Comparison of ENCODE assay signal across 10 mouse cellular contexts in the genomic region with DNA sequence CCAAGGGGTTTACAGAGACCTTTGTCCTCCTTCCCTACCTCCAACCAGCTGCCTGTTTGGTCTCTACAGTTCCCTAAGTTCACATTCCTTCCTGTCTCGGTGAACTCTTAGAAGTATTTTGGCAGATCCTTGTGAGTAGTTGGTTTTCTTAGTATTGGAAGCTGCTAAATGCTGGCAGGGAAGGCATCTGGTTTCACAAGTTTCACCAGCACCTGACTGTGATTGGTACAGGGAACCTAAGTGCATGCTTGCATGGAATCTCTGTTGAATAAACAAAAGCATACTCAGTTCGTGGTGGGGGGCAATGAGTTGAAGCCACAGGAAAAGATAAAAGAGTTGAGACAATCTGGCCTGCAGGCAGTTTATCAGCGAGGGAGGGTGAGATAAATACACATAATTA. TPM values are rescaled to one million over a fixed set of nuclear protein-coding genes. Genes with fewer than 3 reads are reported as not detected.
DNase-seq lines count a peak whose midpoint lies in the region; ATAC-seq and TF ChIP-seq lines count a peak whose summit lies in the region.
"Had no signal": no experiment of that assay in that cellular context is flagged by ENCODE, and none has a peak within 500 bp of the region (broad histone marks: within the 10 kb centered on the region; RNA-seq: fewer than 3 reads in every experiment).

No protein-coding gene starts in this region.

- no peak for TF ChIP-seq POLR2A in brain, embryonic 14.5 days (IDR thresholded peaks at IDR 0.05; ENCODE audit: borderline replicate concordance, extremely low read depth, insufficient read depth, insufficient read length, poor library complexity, severe bottlenecking)

- H3K4me1 ChIP-seq in lung, embryonic 14.5 days (ENCODE audit: insufficient read depth), result 0 out of 2 replicates have a peak, but pooled peaks cover 5% of the 10 kb centered on the region
- H3K4me1 ChIP-seq in stomach, embryonic 14.5 days (ENCODE audit: control insufficient read depth, insufficient read depth, low read length), result peaks cover 5% of the 10 kb centered on the region; the same call in 1 of the 2 replicates
- H3K4me1 ChIP-seq in liver, embryonic 11.5 days (replicated peaks; ENCODE audit: control insufficient read depth, insufficient read depth, low read length), result no peaks in the 10 kb centered on the region; the same call in 1 of the 2 replicates

- peak; percentile 50 for DNase-seq in lung, embryonic 14.5 days
- no peak for DNase-seq in lung, postnatal 10 days
- DNase-seq in brain, embryonic 14.5 days (ENCODE audit: low read depth), result peak; percentile 23
- peak; percentile 73 for DNase-seq in fibroblast of lung, adult 2 months (ENCODE audit: low read depth)
- DNase-seq in liver, embryonic 11.5 days (ENCODE audit: low spot score), result no peak
- no peak for DNase-seq in spleen, postnatal 14 days (ENCODE audit: low spot score in 2 of 2)

- TF ChIP-seq CTCF in lung, embryonic 14.5 days (IDR thresholded peaks at IDR 0.05; ENCODE audit: low read depth), result no peak
- TF ChIP-seq CTCF in brain, embryonic 14.5 days (IDR thresholded peaks at IDR 0.05; ENCODE audit: borderline replicate concordance, extremely low read depth, insufficient read depth, insufficient read length), result no peak

- no peaks in the 10 kb centered on the region for H3K27me3 ChIP-seq in lung, embryonic 14.5 days (ENCODE audit: insufficient read depth, low read length)
- no peaks in the 10 kb centered on the region for H3K27me3 ChIP-seq in stomach, embryonic 14.5 days (ENCODE audit: control insufficient read depth, insufficient read depth, low read length)
- no peaks in the 10 kb centered on the region for H3K27me3 ChIP-seq in liver, embryonic 11.5 days (replicated peaks; ENCODE audit: control insufficient read depth, insufficient read depth, low read length)

- H3K4me2 ChIP-seq in lung, embryonic 14.5 days, result peak overlapping the region; percentile 8; the same call in 1 of the 2 replicates
- no peak overlapping the region for H3K4me2 ChIP-seq in stomach, embryonic 14.5 days (replicated peaks; ENCODE audit: low read depth, low read length)
- no peak overlapping the region for H3K4me2 ChIP-seq in liver, embryonic 11.5 days

- ATAC-seq in lung, embryonic 14.5 days (ENCODE audit: insufficient read depth), result peak; percentile 25; the same call in 1 of the 2 replicates
- ATAC-seq in stomach, embryonic 14.5 days (ENCODE audit: insufficient number of reproducible peaks, insufficient read depth, low FRiP score, low read depth), result no peak
- ATAC-seq in liver, embryonic 11.5 days (replicated peaks; ENCODE audit: low FRiP score), result no peak
- ATAC-seq: activated CD4-positive, CD25-positive, alpha-beta regulatory T cell, adult 4 months; intestine, postnatal 0 days had no signal

- no peak overlapping the region for H3K4me3 ChIP-seq in lung, embryonic 14.5 days (ENCODE audit: low read depth, low read length)
- H3K4me3 ChIP-seq in stomach, embryonic 14.5 days (ENCODE audit: low read depth, low read length), result no peak overlapping the region
- no peak overlapping the region for H3K4me3 ChIP-seq in liver, embryonic 11.5 days (ENCODE audit: low read depth, low read length)
- H3K4me3 ChIP-seq: left cerebral cortex, adult 2 months had no signal

- WGBS in lung, embryonic 14.5 days, result 5% methylated on average over 3 of the region's 3 CpGs
- 11% methylated on average over 3 of the region's 3 CpGs for WGBS in stomach, embryonic 14.5 days
- WGBS in liver, embryonic 11.5 days, result 5% methylated on average over 3 of the region's 3 CpGs

- H3K27ac ChIP-seq in lung, embryonic 14.5 days (ENCODE audit: low read depth), result peak overlapping the region; percentile 31; the same call in 1 of the 2 replicates
- peak overlapping the region; percentile 44; the same call in 1 of the 2 replicates for H3K27ac ChIP-seq in stomach, embryonic 14.5 days (ENCODE audit: low read length)
- no peak overlapping the region for H3K27ac ChIP-seq in liver, embryonic 11.5 days (ENCODE audit: low read depth, low read length)
- H3K27ac ChIP-seq: left cerebral cortex, adult 2 months had no signal

- no peak overlapping the region for H3K9ac ChIP-seq in lung, embryonic 14.5 days
- no peak overlapping the region for H3K9ac ChIP-seq in stomach, embryonic 14.5 days (replicated peaks; ENCODE audit: low read depth, low read length)
- H3K9ac ChIP-seq in liver, embryonic 11.5 days (ENCODE audit: low read depth, low read length), result no peak overlapping the region

- no peaks in the 10 kb centered on the region for H3K36me3 ChIP-seq in lung, embryonic 14.5 days (ENCODE audit: insufficient read depth)
- H3K36me3 ChIP-seq in stomach, embryonic 14.5 days (ENCODE audit: control insufficient read depth, insufficient read depth, low read length), result no peaks in the 10 kb centered on the region
- no peaks in the 10 kb centered on the region for H3K36me3 ChIP-seq in liver, embryonic 11.5 days (ENCODE audit: control insufficient read depth, insufficient read depth, low read length)

- H3K9me3 ChIP-seq in lung, embryonic 14.5 days (ENCODE audit: low read depth, low read length), result no peaks in the 10 kb centered on the region
- H3K9me3 ChIP-seq in stomach, embryonic 14.5 days (ENCODE audit: control insufficient read depth, low read depth, low read length), result no peaks in the 10 kb centered on the region
- H3K9me3 ChIP-seq in liver, embryonic 11.5 days (ENCODE audit: control insufficient read depth, low read length), result no peaks in the 10 kb centered on the region

RNA-seq across cellular contexts. Expression of a gene that starts 7.4 kb away (rescaled TPM):
- polyA plus RNA-seq in lung, embryonic 14.5 days (2014; fragmentation: Nextera tagmentation; extraction: Ambion mirVana), result 57.0 and 60.1 TPM in 2 replicates
- polyA plus RNA-seq in brain, embryonic 14.5 days (2012; rRNA removed), result 49.1 and 65.8 TPM in 2 replicates
- polyA plus RNA-seq in stomach, embryonic 14.5 days (2014; fragmentation: Nextera tagmentation; extraction: Ambion mirVana), result 73.1 and 80.5 TPM in 2 replicates
- 21.9 and 26.6 TPM in 2 replicates for polyA plus RNA-seq in liver, embryonic 11.5 days (2014; fragmentation: Nextera tagmentation; extraction: Ambion mirVana)

Comparison
In these comparisons a context has a peak if more than half of its experiments do, and no peak if none do; other contexts are left out.
1. DNase-seq: peak in lung, embryonic 14.5 days (single experiment), brain, embryonic 14.5 days (single experiment) and fibroblast of lung, adult 2 months (single experiment); none in lung, postnatal 10 days (single experiment), liver, embryonic 11.5 days (single experiment) and spleen, postnatal 14 days (0 of 2).